Mouse (Mus musculus) spleen, adult 12 weeks (tissue): ENCODE measurements around the gene Gm20594.

Experiments used
- DNase-seq: peaks from one replicate; pipeline ENCODE4 v3.0.0; 2022; ENCODE audit warnings: low spot score

Gm20594 gene

DNA sequence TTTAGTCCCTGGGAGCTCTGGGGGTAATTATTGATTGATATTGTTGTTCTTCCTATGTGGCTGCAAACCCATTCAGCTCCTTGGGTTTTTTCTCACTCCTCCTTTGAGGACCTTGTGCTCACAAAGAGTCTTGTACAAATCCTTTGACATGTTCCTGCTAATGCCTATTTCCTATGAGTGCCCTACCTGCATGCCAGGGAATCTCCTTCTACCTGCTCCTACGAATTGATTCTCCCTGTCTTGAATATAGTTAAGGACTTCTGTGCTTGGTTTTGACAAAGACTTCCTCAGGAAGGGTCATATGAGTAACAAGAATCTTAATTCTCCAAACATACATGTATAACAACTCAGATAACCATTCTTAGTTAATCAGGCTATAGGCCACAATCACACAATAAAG, at the start of gene Gm20594:
Gm20594 (plus strand) TSS at position 301 of the 400 bp plus-strand sequence.
- DNase-seq, result no peak

DNA sequence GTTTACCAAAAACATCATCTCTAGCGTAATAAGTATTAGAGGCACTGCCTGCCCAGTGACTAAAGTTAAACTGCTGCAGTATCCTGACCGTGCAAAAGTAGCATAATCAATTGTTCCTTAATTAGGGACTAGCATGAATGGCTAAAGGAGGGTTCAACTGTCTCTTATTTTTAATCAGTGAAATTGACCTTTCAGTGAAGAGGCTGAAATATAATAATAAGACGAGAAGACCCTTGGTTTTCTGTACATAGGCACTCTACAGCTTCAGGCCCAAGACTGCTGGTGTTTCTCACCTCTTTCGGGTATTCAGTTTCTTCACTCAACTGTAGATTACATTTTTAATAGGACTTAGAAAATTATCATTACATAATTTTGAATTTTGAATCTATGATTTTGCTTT, 398 bp downstream of the Gm20594 start:
- no peak for DNase-seq

DNA sequence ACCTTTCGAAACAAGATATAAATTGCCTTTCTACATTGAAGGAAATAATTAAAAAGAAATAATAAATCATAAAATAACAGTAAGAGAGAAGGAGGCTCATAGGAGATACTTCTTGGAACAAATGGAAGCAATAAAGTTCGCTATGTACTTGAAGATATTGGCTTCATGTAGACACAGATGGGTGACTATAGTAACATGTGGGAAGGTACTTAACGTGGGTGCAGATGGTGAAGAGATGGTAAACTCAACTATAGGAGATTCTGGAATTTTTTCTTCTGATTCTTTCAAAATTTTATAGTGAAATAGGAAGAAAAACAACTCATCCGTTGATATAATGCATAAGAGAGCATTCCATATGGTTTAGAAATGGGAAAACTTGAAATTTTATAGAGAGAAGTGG, 16.1 kb downstream of the Gm20594 start:
- no peak for DNase-seq

DNA sequence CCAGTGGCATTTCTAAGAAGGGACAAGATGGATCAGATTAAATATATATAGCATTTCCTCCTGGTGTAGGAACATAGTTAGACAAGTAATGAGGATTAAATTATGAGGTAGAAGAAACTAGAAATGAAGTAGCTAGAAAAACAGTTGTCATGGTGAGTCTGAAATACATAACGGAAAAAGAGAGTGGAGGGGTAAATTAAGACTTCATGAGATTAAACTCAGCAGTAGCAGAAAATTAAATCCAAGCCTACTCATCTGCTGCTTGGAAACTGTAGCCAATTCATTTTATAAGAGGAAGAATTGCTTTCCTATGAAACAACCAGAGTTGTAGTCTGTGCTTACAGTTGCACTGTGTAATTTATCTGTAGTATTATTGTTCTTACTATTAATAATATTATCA, 29.1 kb downstream of the Gm20594 start:
- DNase-seq, result no peak
